Mouse (Mus musculus) layer of hippocampus, adult 2 months (tissue): Measurements from ENCODE around the gene C2cd2l. TPM values are rescaled to one million over a fixed set of nuclear protein-coding genes. Genes with fewer than 3 reads are reported as not detected.
"Not testable (repeated sequence)": the region's sequence is repeated elsewhere in the genome, so short reads cannot be mapped to it uniquely, and the experiment has no call there.

Experiments used
- DNase-seq, 2 experiments: peaks; one replicate each; pipeline ENCODE4 v3.0.0; 2022; ENCODE audit warnings: low spot score in 2 of 2
- H3K27ac ChIP-seq: fragments of 200-600 bp; 2 replicates; pipeline ENCODE4 v1.8.1; 2022
- H3K4me3 ChIP-seq: fragments of 200-600 bp; 2 replicates; pipeline ENCODE4 v1.8.1; 2022; ENCODE audit warnings: mild to moderate bottlenecking
- CTCF ChIP-seq: fragments of 200-600 bp; conservative IDR thresholded peaks from 2 replicates; pipeline ENCODE4 v1.8.1; 2022; ENCODE audit warnings: antibody characterized with exemption, mild to moderate bottlenecking, moderate library complexity
- total RNA-seq, 2 experiments: library from RNA; stranded (reverse); gene quantifications; 2 replicates each; pipeline ENCODE4 v1.2.3; 2021

The C2cd2l gene
- total RNA-seq, 2 experiments from 2014 or later, result 186 to 206 TPM

DNA sequence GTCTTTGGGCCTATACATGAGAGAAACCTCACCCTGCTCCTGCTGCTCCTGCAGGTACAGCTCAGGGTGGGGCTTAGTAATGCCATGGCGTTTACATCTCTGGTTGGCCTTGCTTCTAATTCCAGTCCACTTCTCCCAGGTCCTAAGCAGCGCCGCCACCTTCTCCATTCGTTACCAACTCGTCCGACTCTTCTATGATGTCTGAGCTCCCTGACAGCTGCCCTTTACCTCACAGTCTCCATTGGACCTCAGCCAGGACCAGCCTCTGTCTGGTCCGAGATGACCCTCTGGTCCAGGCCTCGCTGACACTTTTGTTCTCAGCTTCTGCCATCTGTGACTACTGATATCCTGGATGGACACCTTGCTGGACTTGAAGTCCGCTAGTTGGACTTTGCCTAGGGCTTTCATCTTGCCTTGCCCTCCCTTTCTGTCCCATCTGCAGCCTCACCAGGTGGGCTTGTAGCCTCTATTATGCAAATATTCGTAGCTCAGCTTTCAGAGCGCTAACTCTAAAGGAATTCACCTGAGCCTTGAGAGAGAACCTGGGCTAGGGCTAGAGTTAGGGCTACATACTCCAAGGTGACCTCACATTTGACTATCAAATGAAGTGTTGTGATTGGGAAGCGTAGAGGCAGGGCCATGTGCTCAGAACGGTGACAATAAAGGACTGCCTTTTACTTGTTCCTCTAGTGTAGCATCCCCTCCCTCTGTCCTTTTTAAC is 13.0 kb upstream of the C2cd2l start:
- DNase-seq, result no peak
- no peak for TF ChIP-seq CTCF
- Histone ChIP-seq H3K27ac (no peak overlapping the region), H3K4me3 (no peak overlapping the region)

DNA sequence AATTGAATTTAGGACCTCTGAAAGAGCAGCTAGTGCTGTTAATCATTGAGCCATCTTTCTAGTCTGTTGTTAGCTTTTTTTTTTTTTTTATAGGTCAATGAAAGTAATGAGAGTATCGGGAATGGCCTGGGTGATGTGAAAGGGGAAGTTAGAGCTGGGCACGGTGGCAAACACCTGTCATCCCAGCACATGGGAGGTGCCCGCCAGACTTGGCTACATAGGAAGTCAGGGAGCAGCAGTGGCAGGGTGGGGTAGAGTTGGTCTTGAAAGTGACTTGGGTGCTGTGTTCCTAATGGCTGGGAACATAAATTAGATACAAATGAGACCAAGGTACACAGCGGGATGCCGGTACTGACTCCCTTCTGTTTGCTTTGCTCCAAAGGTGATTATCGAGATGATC is 10.7 kb upstream of the C2cd2l start:
- DNase-seq, result no peak
- Histone ChIP-seq H3K27ac (no peak overlapping the region), H3K4me3 (no peak overlapping the region)
- TF ChIP-seq CTCF, result no peak

DNA sequence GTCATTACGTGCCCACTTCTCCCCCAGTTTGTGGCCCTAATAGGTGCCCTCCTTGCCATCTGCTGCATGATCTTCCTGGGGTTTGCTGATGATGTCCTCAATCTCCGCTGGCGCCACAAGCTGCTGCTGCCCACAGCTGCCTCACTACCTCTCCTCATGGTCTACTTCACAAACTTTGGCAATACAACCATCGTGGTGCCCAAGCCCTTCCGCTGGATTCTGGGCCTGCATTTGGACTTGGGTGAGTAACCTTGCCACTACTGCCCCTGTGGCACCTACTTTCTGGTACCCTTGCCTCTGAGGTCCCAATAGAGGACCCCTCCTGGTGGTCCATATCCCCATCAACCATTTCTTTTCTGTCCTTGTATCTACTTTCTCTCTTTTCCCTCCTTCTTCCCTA is 7.8 kb upstream of the C2cd2l start:
- no peak overlapping the region for H3K27ac ChIP-seq
- DNase-seq, result no peak
- no peak for TF ChIP-seq CTCF
- peak overlapping the region; percentile 84; the same call in 1 of the 2 replicates for H3K4me3 ChIP-seq

DNA sequence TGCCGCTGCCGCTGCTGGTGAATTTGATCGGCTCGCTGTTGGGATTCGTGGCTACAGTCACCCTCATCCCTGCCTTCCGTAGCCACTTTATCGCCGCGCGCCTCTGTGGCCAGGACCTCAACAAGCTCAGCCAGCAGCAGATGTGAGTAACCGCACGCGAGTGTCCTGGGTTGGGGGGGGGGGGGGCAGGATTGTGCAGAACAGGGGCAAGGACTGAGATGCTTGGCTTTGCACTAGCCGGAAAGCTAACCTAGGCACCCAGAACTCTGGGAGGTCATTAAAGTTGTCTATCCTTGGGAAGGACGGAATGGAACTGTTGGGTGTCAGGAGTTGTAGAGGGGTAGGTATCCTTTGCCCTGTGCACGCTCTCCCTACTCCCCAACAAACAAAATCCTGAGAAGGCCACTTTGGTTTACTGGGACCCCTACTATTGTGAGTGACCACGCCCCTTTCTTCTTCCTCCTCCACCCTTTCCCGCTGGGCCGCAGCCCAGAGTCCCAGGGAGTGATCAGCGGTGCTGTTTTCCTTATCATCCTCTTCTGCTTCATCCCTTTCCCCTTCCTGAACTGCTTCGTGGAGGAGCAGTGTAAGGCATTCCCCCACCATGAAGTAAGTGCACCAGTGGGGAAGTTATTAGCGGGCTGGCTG is 7.1 kb upstream of the C2cd2l start:
- Histone ChIP-seq H3K27ac (peak overlapping the region; percentile 92), H3K4me3 (peak overlapping the region; percentile 84)
- no peak for TF ChIP-seq CTCF
- DNase-seq, result no peak

DNA sequence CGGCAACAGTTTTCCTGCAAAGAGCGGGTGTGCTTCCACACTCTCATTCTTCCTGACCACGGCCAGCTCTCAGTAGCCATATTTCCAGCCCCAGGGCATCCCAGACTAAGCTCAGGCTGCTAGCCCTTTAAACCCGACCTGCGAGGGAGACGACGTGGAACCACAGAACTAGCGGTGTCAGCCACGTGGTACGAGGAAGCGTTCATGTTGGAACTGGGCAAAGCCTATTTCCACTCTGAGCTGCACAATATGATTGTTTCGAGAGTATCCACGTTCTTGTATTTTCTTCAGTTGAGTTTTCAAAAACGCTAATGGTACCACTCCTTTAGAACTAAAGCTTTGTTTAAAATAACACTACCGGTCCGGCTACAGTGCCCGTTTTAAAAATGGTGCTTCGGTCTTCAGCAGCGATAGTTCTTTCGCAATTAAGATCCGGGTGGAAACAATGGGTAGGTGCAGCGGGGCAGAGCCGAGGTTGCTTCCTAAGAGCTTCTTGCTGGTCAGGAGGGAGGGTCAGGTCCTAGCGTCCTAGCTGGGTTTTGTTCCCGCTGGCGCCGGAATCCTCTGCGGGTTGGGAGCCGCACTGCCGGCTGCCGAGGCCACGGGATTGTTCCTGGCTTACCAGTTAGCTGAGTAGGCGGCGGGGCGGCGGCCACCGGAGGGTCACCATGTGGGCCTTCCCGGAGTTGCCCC is 6.4 kb upstream of the C2cd2l start:
- no peak for TF ChIP-seq CTCF
- Histone ChIP-seq H3K4me3 (peak overlapping the region; percentile 84), H3K27ac (peak overlapping the region; percentile 92)
- DNase-seq, result peak; percentile 81 to 90

DNA sequence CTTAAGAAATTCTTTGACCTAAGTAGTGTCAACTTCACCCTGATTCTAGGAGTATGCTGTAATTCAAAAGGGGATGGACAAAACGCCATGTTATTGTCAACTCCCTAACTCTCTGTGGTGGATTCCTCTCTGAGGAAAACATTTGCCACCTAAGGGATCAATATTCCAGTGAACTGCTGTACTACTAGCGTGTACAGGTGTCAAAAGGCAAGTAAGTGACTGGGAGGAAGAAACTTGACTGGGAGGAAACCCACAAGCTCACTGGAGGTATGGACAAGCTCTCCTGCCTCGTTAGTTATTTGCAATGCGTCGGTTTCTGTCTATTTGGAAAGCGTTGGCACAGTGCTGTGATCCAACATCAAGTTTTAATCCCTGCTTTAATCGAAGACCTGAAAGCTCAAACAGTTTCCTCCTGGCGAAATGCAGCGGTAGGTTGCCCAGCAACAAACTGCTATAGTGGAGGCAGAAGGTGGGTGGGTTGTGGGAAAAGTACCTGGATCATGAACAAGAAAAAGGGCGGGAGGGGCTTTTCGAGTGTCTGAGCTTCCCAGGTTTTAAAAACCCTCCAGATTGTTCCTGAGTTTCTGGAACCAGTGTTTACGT is 5.8 kb upstream of the C2cd2l start, which contains the start of gene Dpagt1:
Dpagt1 (plus strand) TSS at position 252 of the 603 bp plus-strand sequence.
- H3K27ac ChIP-seq, result peak within 1 kb of the TSS; percentile 92
- H3K4me3 ChIP-seq, result peak within 1 kb of the TSS; percentile 84
- DNase-seq, result peak in 1 of 2 experiments; percentile 73
- TF ChIP-seq CTCF, result no peak

DNA sequence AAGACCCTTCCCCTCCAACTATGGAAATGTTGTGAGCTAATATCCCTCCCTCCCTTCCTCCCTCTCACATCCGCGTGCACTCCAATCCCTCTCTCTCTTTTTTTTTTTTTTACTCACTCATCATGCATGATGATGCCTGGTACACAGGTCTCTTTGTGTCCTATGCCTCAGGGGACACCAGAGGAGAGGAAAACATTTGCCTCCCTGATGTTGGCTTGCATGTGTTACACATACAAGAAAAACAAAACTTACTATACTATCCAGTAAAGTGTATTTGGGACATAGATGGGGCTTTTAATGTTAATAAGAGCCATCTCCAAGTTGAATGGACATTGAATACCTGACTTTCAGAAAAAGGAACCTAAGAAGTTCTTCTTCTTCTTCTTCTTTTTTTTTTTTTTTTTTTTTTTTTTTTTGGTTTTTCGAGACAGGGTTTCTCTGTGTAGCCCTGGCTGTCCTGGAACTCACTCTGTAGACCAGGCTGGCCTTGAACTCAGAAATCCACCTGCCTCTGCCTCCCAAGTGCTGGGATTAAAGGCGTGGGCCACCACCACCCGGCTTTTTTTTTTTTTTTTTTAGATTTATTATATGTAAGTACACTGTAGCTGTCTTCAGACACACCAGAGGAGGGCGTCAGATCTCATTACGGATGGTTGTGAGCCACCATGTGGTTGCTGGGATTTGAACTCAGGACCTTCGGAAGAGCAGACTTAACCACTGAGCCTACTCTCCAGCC is 5.1 kb upstream of the C2cd2l start:
- DNase-seq, result not testable (repeated sequence)
- Histone ChIP-seq H3K27ac (peak overlapping the region; percentile 92), H3K4me3 (peak overlapping the region; percentile 84; the same call in 1 of the 2 replicates)
- peak; percentile 21; the same call in 1 of the 2 replicates for TF ChIP-seq CTCF

DNA sequence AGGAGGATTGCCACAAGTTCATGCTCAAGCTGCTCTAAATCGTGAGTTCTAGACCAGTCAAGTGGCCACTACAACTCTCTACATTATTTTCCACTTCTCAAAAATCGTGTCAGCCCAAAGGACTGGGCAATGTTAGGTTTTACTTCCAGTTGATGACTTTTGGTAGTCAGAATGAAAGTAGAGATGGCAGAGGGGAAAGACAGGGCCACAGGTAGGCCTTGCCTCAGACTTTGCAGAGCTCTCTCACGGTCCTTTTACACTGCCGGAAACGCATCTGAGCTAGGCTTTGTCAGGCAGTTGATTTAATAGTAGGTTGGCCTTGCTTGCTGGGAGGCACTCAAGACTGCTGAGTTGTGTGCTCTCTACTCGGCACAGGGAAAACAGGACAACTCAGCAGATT is 4.1 kb upstream of the C2cd2l start:
- TF ChIP-seq CTCF, result no peak
- Histone ChIP-seq H3K27ac (peak overlapping the region; percentile 40; the same call in 1 of the 2 replicates), H3K4me3 (no peak overlapping the region)
- DNase-seq, result no peak

DNA sequence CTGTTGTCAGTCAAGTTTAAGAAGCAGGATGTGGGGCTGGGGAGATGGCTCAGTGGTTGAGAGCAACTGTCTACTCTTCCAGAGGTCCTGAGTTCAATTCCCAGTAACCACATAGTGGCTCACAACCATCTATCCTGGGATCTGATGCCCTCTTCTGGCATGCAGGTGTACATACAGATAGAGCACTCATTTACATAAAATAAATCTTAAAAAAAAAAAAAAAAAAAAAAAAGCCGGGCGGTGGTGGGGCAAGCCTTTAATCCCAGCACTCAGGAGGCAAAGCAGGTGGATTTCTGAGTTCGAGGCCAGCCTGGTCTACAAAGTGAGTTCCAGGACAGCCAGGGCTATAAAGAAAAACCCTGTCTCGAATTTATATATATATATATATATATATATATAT is 3.6 kb upstream of the C2cd2l start:
- H3K27ac ChIP-seq, DNase-seq, H3K4me3 ChIP-seq: not testable (repeated sequence)
- peak; percentile 43; the same call in 1 of the 2 replicates for TF ChIP-seq CTCF

DNA sequence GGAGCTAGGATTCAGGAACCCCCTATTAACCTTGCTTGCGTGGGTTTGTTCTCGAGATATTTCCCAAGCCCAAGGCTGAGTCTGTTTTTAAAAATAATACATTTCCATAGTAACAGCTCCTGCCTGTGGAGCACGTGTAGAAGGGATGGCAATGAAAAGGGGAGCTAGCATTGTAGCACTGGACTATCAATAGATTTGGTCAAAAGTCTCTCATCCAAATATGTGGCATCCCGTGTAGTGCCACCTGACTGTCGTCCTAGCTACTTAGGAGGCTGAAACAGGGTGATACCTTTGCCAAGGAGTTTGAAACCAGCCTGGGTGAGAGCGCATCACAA is 681 bp upstream of the C2cd2l start:
- Histone ChIP-seq H3K27ac (peak overlapping the region; percentile 95), H3K4me3 (peak overlapping the region; percentile 98)
- no peak for TF ChIP-seq CTCF
- peak; percentile 48 to 58 for DNase-seq

DNA sequence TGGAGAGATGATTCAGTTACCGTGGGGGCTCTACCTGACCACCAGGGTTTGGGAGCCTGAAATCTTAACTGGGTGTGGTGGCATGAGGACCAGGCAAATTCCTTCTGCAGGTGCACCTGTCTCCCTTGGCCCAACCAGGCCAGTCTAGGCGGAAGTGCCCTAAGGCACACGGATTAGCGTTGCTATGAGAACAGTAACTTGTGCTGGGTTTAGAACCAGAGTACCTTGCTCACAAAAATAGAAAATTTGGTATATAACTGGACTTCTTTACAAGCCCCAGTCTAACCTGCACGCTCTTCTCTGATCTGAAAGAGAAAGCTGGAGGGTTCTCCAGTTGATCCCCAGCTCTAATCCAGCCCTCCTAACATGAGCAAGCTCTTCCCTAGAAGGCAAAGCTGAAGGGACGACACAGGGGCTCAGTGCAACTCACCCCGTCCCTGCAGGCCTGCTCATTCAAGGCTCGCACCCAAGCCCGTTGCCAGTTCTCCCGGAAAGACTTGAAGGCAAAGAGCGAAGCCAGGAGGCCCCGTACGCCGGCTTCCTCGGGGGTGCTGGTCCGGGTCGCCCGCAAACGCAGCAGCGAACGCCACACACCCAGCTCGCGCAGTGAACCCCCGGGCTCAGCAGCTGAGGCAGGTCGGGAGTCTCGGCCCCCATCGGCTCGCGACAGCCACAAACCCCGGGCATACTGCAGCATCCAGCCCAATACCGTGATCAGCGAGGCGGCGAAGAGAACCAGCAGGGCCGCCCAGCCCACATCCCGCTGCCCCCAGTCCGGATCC is 789 bp downstream of the C2cd2l start:
- peak overlapping the region; percentile 98 for H3K4me3 ChIP-seq
- H3K27ac ChIP-seq, result peak overlapping the region; percentile 95
- no peak for DNase-seq
- TF ChIP-seq CTCF, result no peak

DNA sequence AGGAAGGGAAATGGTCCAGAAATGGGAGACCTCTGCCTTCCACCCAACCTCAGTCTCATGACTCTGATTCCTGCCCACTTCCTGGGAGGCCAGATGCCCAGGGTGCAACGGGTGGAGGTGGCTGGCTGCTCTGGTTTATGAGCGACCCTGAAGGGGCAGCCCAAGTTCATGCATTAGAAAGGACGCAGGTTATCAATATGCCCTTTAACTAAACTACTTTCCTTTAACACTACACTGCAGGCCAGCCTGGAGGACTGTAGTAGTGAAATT is 1.3 kb downstream of the C2cd2l start:
- no peak for DNase-seq
- TF ChIP-seq CTCF, result no peak
- Histone ChIP-seq H3K27ac (peak overlapping the region; percentile 95), H3K4me3 (peak overlapping the region; percentile 98)
